Mouse (Mus musculus) hindbrain, embryonic 10.5 days (tissue): ENCODE measurements around the gene Gm27027. TPM values are rescaled to one million over a fixed set of nuclear protein-coding genes. Genes with fewer than 3 reads are reported as not detected.

Experiments used
- DNase-seq: peaks from one replicate; pipeline ENCODE4 v3.0.0-alpha.2; 2017; ENCODE audit warnings: low spot score
- H3K27ac ChIP-seq: fragments of 300-500 bp; sonication (generic); 2 replicates; pipeline ENCODE4 v1.5.1; 2016; ENCODE audit warnings: mild to moderate bottlenecking, moderate library complexity
- H3K27me3 ChIP-seq: fragments of 300-500 bp; sonication (generic); 2 replicates; pipeline ENCODE4 v1.6.1; 2016; ENCODE audit warnings: mild to moderate bottlenecking; ENCODE audit not compliant: poor library complexity, insufficient read depth, severe bottlenecking
- H3K36me3 ChIP-seq: fragments of 300-500 bp; sonication (generic); 2 replicates; pipeline ENCODE4 v1.6.1; 2016; ENCODE audit warnings: mild to moderate bottlenecking, moderate library complexity
- H3K4me1 ChIP-seq: fragments of 300-500 bp; sonication (generic); replicated peaks from 2 replicates; pipeline ENCODE4 v1.6.1; 2016; ENCODE audit warnings: mild to moderate bottlenecking
- H3K4me3 ChIP-seq: fragments of 300-500 bp; sonication (generic); 2 replicates; pipeline ENCODE4 v1.5.1; 2016; ENCODE audit warnings: mild to moderate bottlenecking, moderate library complexity
- H3K9me3 ChIP-seq: fragments of 300-500 bp; sonication (generic); 2 replicates; pipeline ENCODE4 v1.6.1; 2016; ENCODE audit warnings: mild to moderate bottlenecking, moderate library complexity
- WGBS: fragments of 180-500 bp; shearing (Covaris S2); methylation state at CpG from one replicate; pipeline ENCODE4 v1.1.7; 2016; 5-methylcytosine and 5-hydroxymethylcytosine counted together
- polyA plus RNA-seq: library from polyadenylated mRNA; unstranded; fragments of >200 nt; fragmentation: Nextera tagmentation; extraction: Ambion mirVana; gene quantifications from 2 replicates; pipeline ENCODE4 v1.2.1, GENCODE M21; 2016

Gene Gm27027
- polyA plus RNA-seq: not detected in 2 replicates

- Histone ChIP-seq H3K4me3 (no peak within 1 kb of the TSS), H3K4me1 (peaks cover 10% of the 10 kb centered on the region), H3K27ac (no peak within 1 kb of the TSS), H3K27me3 (no peaks in the 10 kb centered on the region), H3K36me3 (peaks cover 94% of the 10 kb centered on the region), H3K9me3 (no peaks in the 10 kb centered on the region)
- WGBS: 94% methylated on average over 6 of the region's 6 CpGs
- DNase-seq: no peak
Observed at GRCm38 (mm10) chr2:93996254-93996653, at the start of gene Gm27027. Gene Gm27027 (minus strand): TSS chr2:93996354.

GRCm38 (mm10) chr2:94045411-94046090 lies 49.4 kb upstream of the Gm27027 start:
- Histone ChIP-seq H3K27me3 (no peaks in the 10 kb centered on the region), H3K27ac (no peak overlapping the region), H3K36me3 (peaks cover 19% of the 10 kb centered on the region), H3K4me3 (no peak overlapping the region), H3K9me3 (no peaks in the 10 kb centered on the region), H3K4me1 (no peaks in the 10 kb centered on the region)
- 90% methylated on average over 6 of the region's 6 CpGs for WGBS
- no peak for DNase-seq

DNA sequence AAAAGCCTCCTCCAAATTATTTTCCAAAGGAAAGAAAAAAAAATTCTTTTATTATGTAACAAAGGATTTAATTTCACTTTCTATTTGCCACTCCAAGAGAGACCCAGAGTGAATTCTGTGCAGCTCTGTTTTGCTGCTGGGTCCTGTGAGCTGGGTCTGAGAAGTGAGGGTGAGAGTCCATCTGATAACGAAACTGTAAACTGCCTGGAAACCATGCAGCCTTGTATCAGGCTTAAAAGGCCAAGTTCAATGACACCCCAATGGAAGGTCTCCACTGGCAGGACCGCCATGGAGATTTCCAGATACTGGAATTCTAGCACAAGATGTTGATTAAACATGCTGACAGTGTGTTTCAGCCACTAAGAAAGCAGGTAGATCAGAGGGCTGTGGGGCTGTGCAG lies 48.0 kb upstream of the Gm27027 start:
- H3K4me1 ChIP-seq: no peaks in the 10 kb centered on the region
- DNase-seq: no peak
- H3K9me3 ChIP-seq: no peaks in the 10 kb centered on the region
- no peaks in the 10 kb centered on the region for H3K27me3 ChIP-seq
- WGBS: 90% methylated on average over 2 of the region's 2 CpGs
- H3K27ac ChIP-seq: no peak overlapping the region
- no peak overlapping the region for H3K4me3 ChIP-seq
- H3K36me3 ChIP-seq: peaks cover 19% of the 10 kb centered on the region

- H3K27ac ChIP-seq: no peak overlapping the region
- H3K4me1 ChIP-seq: no peaks in the 10 kb centered on the region
- no peak for DNase-seq
- H3K36me3 ChIP-seq: peaks cover 19% of the 10 kb centered on the region
- no peaks in the 10 kb centered on the region for H3K27me3 ChIP-seq
- 65% methylated on average over 5 of the region's 5 CpGs for WGBS
- H3K9me3 ChIP-seq: no peaks in the 10 kb centered on the region
- no peak overlapping the region for H3K4me3 ChIP-seq
Observed at GRCm38 (mm10) chr2:94043662-94044061, 47.5 kb upstream of the Gm27027 start.

DNA sequence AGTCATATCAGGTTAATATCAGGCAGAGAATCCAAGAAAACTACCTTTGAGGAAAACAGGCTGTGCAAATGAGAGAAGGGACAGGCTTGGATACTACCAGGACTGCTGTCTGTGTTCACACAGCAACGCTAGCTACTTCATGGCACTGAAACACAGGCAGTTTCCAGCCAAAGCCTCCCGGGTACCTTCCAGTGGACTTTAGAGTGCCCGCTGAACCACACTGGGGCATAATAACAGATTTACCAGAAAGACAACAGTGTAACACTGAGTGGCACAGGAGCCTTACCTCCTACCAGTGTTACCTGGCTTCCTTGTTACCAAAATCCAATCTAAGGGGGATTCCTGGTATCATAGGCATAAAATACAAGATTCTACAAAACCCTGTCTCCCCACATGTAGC lies 46.3 kb upstream of the Gm27027 start:
- Histone ChIP-seq H3K27me3 (no peaks in the 10 kb centered on the region), H3K27ac (no peak overlapping the region), H3K4me1 (no peaks in the 10 kb centered on the region), H3K4me3 (no peak overlapping the region), H3K36me3 (peaks cover 19% of the 10 kb centered on the region), H3K9me3 (no peaks in the 10 kb centered on the region)
- DNase-seq: no peak
- 96% methylated on average over 3 of the region's 3 CpGs for WGBS

DNA sequence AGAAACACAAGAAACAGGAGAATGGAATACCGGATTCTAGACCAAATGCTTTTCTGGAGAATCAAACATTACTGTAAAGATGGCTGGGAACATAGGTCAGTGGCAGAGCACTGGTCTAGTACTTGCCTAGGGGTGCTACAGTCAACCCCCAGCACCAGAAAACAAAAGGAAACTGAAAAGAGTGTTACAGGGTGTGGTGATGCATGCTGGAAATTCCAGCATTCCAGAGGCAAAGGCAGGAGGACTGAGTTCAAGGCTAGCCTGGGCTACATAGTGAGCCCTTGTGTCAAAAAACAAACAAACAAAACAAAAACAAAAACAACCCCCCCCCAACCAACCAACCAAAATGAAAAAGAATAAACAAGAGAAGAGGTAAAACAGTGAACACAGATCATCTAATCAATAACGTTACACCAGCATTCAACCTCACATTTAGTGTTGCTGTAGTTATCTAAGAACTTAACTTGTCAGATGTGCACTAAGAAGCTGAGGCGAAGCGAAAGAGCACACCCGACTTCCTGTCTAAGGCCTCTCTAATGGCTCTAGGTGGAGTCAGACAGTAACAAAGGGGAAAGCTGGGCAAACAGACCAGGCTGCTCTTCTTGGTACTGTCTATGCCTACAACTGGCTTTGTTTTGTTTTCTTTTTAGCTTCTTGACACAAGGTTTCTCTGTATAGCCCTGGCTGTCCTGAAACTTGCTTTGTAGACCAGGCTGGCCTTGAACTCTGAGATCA lies 44.4 kb upstream of the Gm27027 start:
- Histone ChIP-seq H3K27ac (no peak overlapping the region), H3K36me3 (peaks cover 19% of the 10 kb centered on the region), H3K27me3 (no peaks in the 10 kb centered on the region), H3K4me1 (no peaks in the 10 kb centered on the region), H3K9me3 (no peaks in the 10 kb centered on the region), H3K4me3 (no peak overlapping the region)
- 94% methylated on average over 5 of the region's 5 CpGs for WGBS
- DNase-seq: no peak

- peaks cover 35% of the 10 kb centered on the region for H3K36me3 ChIP-seq
- WGBS: 74% methylated on average over 9 of the region's 9 CpGs
- peak; percentile 68 for DNase-seq
Observed at GRCm38 (mm10) chr2:94035428-94036331, 39.5 kb upstream of the Gm27027 start.

GRCm38 (mm10) chr2:94030602-94031001 lies 34.4 kb upstream of the Gm27027 start:
- DNase-seq: no peak
- Histone ChIP-seq H3K9me3 (no peaks in the 10 kb centered on the region), H3K27me3 (no peaks in the 10 kb centered on the region), H3K4me3 (no peak overlapping the region), H3K4me1 (no peaks in the 10 kb centered on the region), H3K27ac (no peak overlapping the region), H3K36me3 (peaks cover 35% of the 10 kb centered on the region)

More at GRCm38 (mm10) chr2:94035428-94036331, 39.5 kb upstream of the Gm27027 start:
- no peaks in the 10 kb centered on the region for H3K27me3 ChIP-seq
- no peaks in the 10 kb centered on the region for H3K9me3 ChIP-seq
- no peak overlapping the region for H3K4me3 ChIP-seq
- no peaks in the 10 kb centered on the region for H3K4me1 ChIP-seq
- no peak overlapping the region for H3K27ac ChIP-seq

GRCm38 (mm10) chr2:94024637-94025036 lies 28.5 kb upstream of the Gm27027 start:
- WGBS: 62% methylated on average over 6 of the region's 6 CpGs
- Histone ChIP-seq H3K36me3 (no peaks in the 10 kb centered on the region), H3K9me3 (no peaks in the 10 kb centered on the region), H3K27ac (no peak overlapping the region), H3K4me1 (no peaks in the 10 kb centered on the region), H3K4me3 (no peak overlapping the region), H3K27me3 (no peaks in the 10 kb centered on the region)
- no peak for DNase-seq

DNA sequence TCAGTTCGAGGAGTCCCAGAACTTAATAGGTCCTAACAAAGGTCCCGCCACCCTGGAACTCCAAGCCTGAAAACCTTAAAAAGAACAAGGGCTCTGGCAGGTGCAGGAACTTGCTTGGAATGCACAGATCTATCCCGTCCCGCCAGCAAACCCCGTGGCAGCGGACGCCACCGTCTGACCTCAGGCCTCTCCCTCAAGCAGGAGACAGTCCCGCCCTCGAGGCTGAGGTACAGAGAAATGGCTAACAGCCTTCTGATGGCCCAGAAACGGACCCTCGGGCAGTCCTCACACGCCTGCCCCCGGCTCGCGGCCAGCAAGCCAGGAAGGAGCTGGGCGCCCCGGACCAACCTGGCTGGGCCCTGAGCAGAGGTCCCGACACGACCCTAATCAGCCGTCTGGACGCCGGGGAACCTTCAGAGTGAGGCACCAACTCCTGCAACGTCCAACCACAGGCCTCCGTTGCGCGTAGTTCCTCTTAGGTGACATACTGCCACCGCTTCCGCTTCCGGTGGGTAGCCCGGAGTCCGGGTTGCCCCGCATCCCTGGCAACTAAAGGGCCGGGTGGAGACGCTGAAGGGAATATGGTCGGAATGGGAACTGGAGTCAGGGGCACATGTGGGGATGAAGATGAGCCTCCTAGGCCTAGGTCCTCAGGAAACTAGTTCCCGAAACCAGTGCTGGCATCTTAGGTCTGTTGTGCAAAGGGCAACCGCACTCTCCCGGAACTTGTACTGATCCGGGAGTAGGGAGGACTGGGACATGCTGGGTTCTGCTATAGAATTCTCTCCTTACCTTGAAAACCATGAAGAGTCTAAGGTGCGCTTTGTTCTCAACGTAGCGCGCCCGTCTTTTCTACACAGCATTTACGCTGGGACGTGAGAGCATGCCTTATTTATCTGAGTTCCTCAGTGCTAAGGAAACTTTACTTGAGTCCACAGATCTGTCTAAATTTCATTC lies 14.5 kb upstream of the Gm27027 start, which contains the start of gene Alkbh3:
Gene Alkbh3, minus strand, starts transcription at position 473 of the 957 bp plus-strand sequence.
- Histone ChIP-seq H3K36me3 (peaks cover 31% of the 10 kb centered on the region), H3K4me3 (peak within 1 kb of the TSS; percentile 90), H3K27me3 (no peaks in the 10 kb centered on the region), H3K27ac (peak within 1 kb of the TSS; percentile 91), H3K4me1 (peaks cover 18% of the 10 kb centered on the region), H3K9me3 (0 out of 2 replicates have a peak, but pooled peaks cover 3% of the 10 kb centered on the region)
- DNase-seq: peak; percentile 95
- WGBS: 5% methylated on average over 47 of the region's 47 CpGs

DNA sequence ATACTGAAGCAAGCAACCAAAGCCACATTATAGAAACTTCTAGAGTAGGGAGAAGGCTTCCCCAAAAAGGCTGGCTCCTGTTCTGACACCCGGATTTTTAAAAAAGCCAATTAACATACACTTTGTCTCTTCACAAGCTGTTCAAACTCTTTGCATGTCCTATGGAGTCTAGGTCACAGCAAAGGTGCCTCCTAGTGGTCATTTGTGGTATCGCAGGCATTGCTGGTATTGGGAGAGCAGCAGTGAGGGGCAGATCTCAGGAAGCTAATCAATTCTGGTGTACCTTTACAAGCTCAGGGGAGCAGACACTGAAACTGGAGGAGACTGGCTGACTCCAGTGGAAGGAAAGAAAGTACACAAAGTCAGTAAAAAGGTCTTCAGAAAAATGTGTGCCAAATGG lies 6.2 kb upstream of the Gm27027 start:
- no peaks in the 10 kb centered on the region for H3K4me1 ChIP-seq
- peaks cover 95% of the 10 kb centered on the region for H3K36me3 ChIP-seq
- peak; percentile 84 for DNase-seq
- H3K27me3 ChIP-seq: no peaks in the 10 kb centered on the region
- WGBS: 6% methylated on average over 2 of the region's 2 CpGs
- no peak overlapping the region for H3K4me3 ChIP-seq
- no peak overlapping the region for H3K27ac ChIP-seq
- H3K9me3 ChIP-seq: no peaks in the 10 kb centered on the region

GRCm38 (mm10) chr2:94001918-94002317 lies 5.8 kb upstream of the Gm27027 start:
- Histone ChIP-seq H3K4me1 (no peaks in the 10 kb centered on the region), H3K4me3 (no peak overlapping the region), H3K27me3 (no peaks in the 10 kb centered on the region), H3K9me3 (no peaks in the 10 kb centered on the region), H3K27ac (no peak overlapping the region), H3K36me3 (peaks cover 94% of the 10 kb centered on the region)
- DNase-seq: no peak
- WGBS: 89% methylated on average over 4 of the region's 4 CpGs
